Mouse (Mus musculus) heart, embryonic 15.5 days (tissue): ENCODE measurements at regions not wholly inside any gene's neighbourhood (a gene's known extent, or its start where the extent isn't known, plus 50 kb on each side); places are given as distances from the start of the nearest gene placed in this dataset.
A peak's percentile ranks its signal among the peaks of the same experiment; 100 is the strongest.

ENCODE experiments used
- ATAC-seq: fragments of 200-750 bp; cut with Nextera tagmentation; replicated peaks from 2 replicates; pipeline ENCODE4 v1.8.0; 2017; ENCODE audit warnings: low read depth, moderate TSS enrichment; ENCODE audit not compliant: insufficient number of reproducible peaks, insufficient read depth, low FRiP score
- H3K27ac ChIP-seq: fragments of 300-500 bp; sonication (generic); 2 replicates; pipeline ENCODE4 v1.5.1; 2015; ENCODE audit warnings: mild to moderate bottlenecking, inconsistent platforms
- H3K27me3 ChIP-seq: fragments of 300-500 bp; sonication (generic); 2 replicates; pipeline ENCODE4 v1.6.1; 2015; ENCODE audit warnings: inconsistent platforms
- H3K36me3 ChIP-seq: fragments of 300-500 bp; sonication (generic); 2 replicates; pipeline ENCODE4 v1.6.1; 2015; ENCODE audit warnings: mild to moderate bottlenecking, inconsistent platforms
- H3K4me1 ChIP-seq: fragments of 300-500 bp; sonication (generic); replicated peaks from 2 replicates; pipeline ENCODE4 v1.6.1; 2015; ENCODE audit warnings: inconsistent platforms
- H3K4me2 ChIP-seq: fragments of 300-500 bp; sonication (generic); 2 replicates; pipeline ENCODE4 v1.6.1; 2015; ENCODE audit warnings: inconsistent platforms, mild to moderate bottlenecking, moderate library complexity
- H3K4me3 ChIP-seq: fragments of 300-500 bp; sonication (generic); 2 replicates; pipeline ENCODE4 v1.5.1; 2015; ENCODE audit warnings: mild to moderate bottlenecking, inconsistent platforms
- H3K9ac ChIP-seq: fragments of 300-500 bp; sonication (generic); 2 replicates; pipeline ENCODE4 v1.6.1; 2015; ENCODE audit warnings: mild to moderate bottlenecking, inconsistent platforms
- H3K9me3 ChIP-seq: fragments of 300-500 bp; sonication (generic); replicated peaks from 2 replicates; pipeline ENCODE4 v1.6.1; 2016; ENCODE audit warnings: inconsistent platforms
- WGBS: fragments of 180-500 bp; shearing (Covaris S2); methylation state at CpG from one replicate; pipeline ENCODE4 v1.1.7; 2015; ENCODE audit warnings: mixed read lengths; 5-methylcytosine and 5-hydroxymethylcytosine counted together

GRCm38 (mm10) chr14:76864664-76865063 lies 171.9 kb upstream of the Ccdc122 start:
- Histone ChIP-seq H3K4me3 (no peak overlapping the region), H3K27ac (no peak overlapping the region), H3K27me3 (no peaks in the 10 kb centered on the region), H3K4me1 (no peaks in the 10 kb centered on the region), H3K9me3 (no peaks in the 10 kb centered on the region), H3K9ac (no peak overlapping the region), H3K36me3 (no peaks in the 10 kb centered on the region), H3K4me2 (no peak overlapping the region)
- WGBS: 61% methylated on average over 4 of the region's 4 CpGs
- no peak for ATAC-seq

- ATAC-seq: no peak
- no peak overlapping the region for H3K27ac ChIP-seq
- no peaks in the 10 kb centered on the region for H3K27me3 ChIP-seq
- no peaks in the 10 kb centered on the region for H3K9me3 ChIP-seq
- H3K36me3 ChIP-seq: no peaks in the 10 kb centered on the region
- no peak overlapping the region for H3K9ac ChIP-seq
- H3K4me2 ChIP-seq: no peak overlapping the region
- H3K4me1 ChIP-seq: no peaks in the 10 kb centered on the region
- H3K4me3 ChIP-seq: no peak overlapping the region
- WGBS: 78% methylated on average over 13 of the region's 13 CpGs
Measured at GRCm38 (mm10) chr14:76863035-76863706, 173.4 kb upstream of the Ccdc122 start.

DNA sequence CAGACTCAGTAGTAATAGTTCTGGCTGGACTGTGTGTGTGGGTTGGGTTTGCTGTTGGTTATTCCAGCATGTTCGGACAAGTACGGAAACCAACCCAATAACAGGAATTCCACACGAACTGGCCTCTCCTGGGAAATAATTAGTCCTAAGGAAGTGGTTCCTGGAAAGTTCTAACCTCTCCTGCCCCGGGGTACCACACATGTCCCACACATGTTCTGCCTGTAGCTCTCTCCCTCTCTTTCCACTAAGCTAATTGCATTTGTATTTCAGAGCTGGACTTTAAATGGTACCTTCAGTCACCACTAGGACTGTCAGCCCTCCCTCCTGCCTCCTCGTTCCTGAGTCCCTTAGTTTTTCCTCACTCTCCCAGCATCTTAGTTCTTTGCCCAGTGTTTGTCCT lies 178.2 kb upstream of the Ccdc122 start:
- 75% methylated on average over 5 of the region's 5 CpGs for WGBS
- ATAC-seq: no peak
- peaks cover 9% of the 10 kb centered on the region; the same call in 1 of the 2 replicates for H3K4me1 ChIP-seq

GRCm38 (mm10) chr14:76857196-76857773 lies 179.3 kb upstream of the Ccdc122 start:
- WGBS: 44% methylated on average over 10 of the region's 10 CpGs
- Histone ChIP-seq H3K36me3 (no peaks in the 10 kb centered on the region), H3K9ac (no peak overlapping the region), H3K27ac (no peak overlapping the region), H3K4me3 (no peak overlapping the region), H3K4me1 (peaks cover 9% of the 10 kb centered on the region; the same call in 1 of the 2 replicates), H3K9me3 (no peaks in the 10 kb centered on the region), H3K4me2 (no peak overlapping the region), H3K27me3 (no peaks in the 10 kb centered on the region)
- ATAC-seq: no peak

More for the DNA sequence above, 178.2 kb upstream of the Ccdc122 start:
- H3K9ac ChIP-seq: no peak overlapping the region
- no peak overlapping the region for H3K27ac ChIP-seq
- H3K4me2 ChIP-seq: no peak overlapping the region
- H3K27me3 ChIP-seq: no peaks in the 10 kb centered on the region
- no peaks in the 10 kb centered on the region for H3K36me3 ChIP-seq
- no peaks in the 10 kb centered on the region for H3K9me3 ChIP-seq
- H3K4me3 ChIP-seq: no peak overlapping the region

GRCm38 (mm10) chr14:76856591-76856990 lies 180.0 kb upstream of the Ccdc122 start:
- peak overlapping the region; percentile 43 for H3K4me2 ChIP-seq
- no peak overlapping the region for H3K4me3 ChIP-seq
- no peak overlapping the region for H3K27ac ChIP-seq
- 8% methylated on average over 8 of the region's 8 CpGs for WGBS
- H3K9me3 ChIP-seq: no peaks in the 10 kb centered on the region
- H3K4me1 ChIP-seq: peaks cover 13% of the 10 kb centered on the region
- H3K36me3 ChIP-seq: no peaks in the 10 kb centered on the region
- H3K27me3 ChIP-seq: no peaks in the 10 kb centered on the region
- no peak overlapping the region for H3K9ac ChIP-seq
- ATAC-seq: no peak

DNA sequence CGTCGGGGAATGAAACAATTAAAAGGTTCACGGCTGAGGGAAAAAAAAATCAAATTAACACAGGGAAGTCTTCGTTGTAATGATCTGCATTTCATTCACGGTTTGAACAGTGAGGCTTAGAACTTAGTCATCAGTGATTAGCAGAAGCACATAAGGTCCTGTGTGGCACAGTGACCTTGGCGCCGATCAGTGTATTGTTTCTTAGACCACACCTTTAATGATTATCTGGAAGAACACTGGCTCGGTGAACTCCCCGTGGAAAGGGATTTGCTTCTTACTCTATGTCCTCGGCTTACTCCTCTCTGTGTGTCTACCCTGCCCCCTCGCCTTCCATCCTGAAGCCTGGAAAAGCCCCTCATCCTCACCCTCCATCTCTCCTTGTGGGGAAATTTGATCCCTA lies 181.6 kb upstream of the Ccdc122 start:
- Histone ChIP-seq H3K4me3 (no peak overlapping the region), H3K4me1 (peaks cover 21% of the 10 kb centered on the region), H3K9me3 (no peaks in the 10 kb centered on the region), H3K27me3 (no peaks in the 10 kb centered on the region), H3K4me2 (no peak overlapping the region), H3K27ac (no peak overlapping the region), H3K9ac (no peak overlapping the region), H3K36me3 (no peaks in the 10 kb centered on the region)
- ATAC-seq: no peak
- WGBS: 77% methylated on average over 11 of the region's 11 CpGs

DNA sequence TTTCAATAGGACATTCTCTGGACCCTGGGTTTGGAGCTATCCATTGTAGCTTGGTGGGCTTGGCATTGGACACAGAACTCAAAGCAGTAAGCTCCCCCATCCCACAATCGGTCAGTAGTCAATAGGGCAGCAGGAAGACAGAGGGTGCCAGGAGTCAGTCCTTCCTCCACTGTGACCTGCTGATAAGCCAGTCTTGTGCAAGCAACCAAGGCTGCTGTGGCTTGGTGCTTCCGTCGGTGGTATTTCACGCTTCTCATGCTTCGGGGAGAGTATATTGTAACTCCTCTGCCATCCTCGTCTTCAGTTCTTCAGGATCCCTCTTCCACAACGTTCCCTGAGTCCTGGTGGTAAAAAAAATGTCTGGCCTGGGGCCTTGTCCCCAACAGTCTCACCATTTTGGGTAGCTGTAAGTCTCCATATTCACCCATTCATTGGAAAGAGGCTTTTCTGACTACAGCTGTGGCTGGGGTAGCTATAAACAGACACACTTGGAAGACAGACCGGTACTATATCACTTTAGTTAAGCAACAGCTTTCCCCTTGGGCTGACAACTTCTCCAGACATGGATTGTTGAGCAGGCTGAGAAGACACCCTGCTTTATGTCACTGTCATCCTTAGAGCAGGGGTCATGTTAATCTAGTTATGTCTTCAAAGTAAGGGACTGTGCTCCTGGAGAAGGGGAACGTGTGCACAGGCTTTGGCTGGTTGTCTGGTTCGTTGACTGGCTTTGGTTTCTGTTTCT lies 184.9 kb upstream of the Ccdc122 start:
- no peaks in the 10 kb centered on the region for H3K36me3 ChIP-seq
- 35% methylated on average over 10 of the region's 10 CpGs for WGBS
- no peak for ATAC-seq
- no peak overlapping the region for H3K9ac ChIP-seq
- no peak overlapping the region for H3K27ac ChIP-seq
- peaks cover 26% of the 10 kb centered on the region for H3K4me1 ChIP-seq
- no peak overlapping the region for H3K4me3 ChIP-seq
- H3K27me3 ChIP-seq: no peaks in the 10 kb centered on the region
- H3K9me3 ChIP-seq: no peaks in the 10 kb centered on the region
- H3K4me2 ChIP-seq: no peak overlapping the region

DNA sequence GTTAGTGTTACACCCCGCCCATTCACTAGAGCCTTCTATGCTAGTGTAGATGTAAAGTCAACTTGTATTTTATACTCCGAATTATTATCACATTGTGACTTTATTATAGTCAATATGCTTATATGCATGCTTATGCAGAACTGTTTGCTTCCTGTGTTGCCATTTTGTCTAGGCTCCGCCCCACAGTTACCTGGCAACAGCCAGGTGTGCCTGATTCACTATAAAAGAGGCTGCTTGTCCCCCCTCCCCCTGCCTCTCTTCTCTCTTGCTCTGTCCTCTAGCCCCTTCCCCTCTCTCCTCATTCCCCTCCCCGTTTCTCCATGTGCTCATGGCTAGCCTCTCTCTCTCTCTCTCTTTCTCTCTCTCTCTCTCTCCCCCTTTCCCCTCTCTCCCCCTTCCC lies 185.9 kb upstream of the Ccdc122 start:
- Histone ChIP-seq H3K9ac (no peak overlapping the region), H3K4me2 (no peak overlapping the region), H3K4me3 (no peak overlapping the region), H3K27ac (no peak overlapping the region), H3K36me3 (no peaks in the 10 kb centered on the region), H3K9me3 (no peaks in the 10 kb centered on the region), H3K27me3 (no peaks in the 10 kb centered on the region), H3K4me1 (peaks cover 20% of the 10 kb centered on the region)
- 90% methylated on average over 4 of the region's 4 CpGs for WGBS
- no peak for ATAC-seq

- Histone ChIP-seq H3K9ac (no peak overlapping the region), H3K9me3 (no peaks in the 10 kb centered on the region), H3K36me3 (no peaks in the 10 kb centered on the region), H3K4me3 (no peak overlapping the region), H3K27ac (no peak overlapping the region), H3K4me2 (peak overlapping the region; percentile 21; the same call in 1 of the 2 replicates), H3K4me1 (peaks cover 20% of the 10 kb centered on the region), H3K27me3 (no peaks in the 10 kb centered on the region)
- no peak for ATAC-seq
- WGBS: 42% methylated on average over 13 of the region's 13 CpGs
Measured at GRCm38 (mm10) chr14:76850051-76850450, 186.5 kb upstream of the Ccdc122 start.

DNA sequence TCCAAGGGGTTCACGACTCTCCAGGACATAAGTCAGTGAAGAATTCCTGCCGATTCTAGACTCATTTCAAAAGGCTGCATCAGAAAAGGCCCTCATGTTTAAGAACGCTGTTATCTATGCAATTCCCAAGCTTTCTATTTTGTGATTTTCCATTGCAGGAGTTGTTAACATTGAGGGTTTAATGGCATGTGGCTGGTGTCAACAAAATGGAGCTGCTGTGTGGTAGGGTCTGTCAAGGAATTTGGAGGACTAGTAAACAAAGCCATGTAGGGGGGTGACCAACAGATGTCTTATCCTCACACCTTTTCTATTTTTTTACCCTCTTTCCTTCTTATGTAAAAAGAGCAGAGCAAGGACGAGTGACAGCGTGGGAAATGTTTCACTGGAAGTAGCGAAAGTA lies 186.9 kb upstream of the Ccdc122 start:
- Histone ChIP-seq H3K9me3 (no peaks in the 10 kb centered on the region), H3K27me3 (no peaks in the 10 kb centered on the region), H3K4me1 (peaks cover 20% of the 10 kb centered on the region), H3K4me3 (no peak overlapping the region), H3K36me3 (no peaks in the 10 kb centered on the region), H3K9ac (no peak overlapping the region), H3K27ac (no peak overlapping the region), H3K4me2 (peak overlapping the region; percentile 21; the same call in 1 of the 2 replicates)
- ATAC-seq: no peak
- 62% methylated on average over 6 of the region's 6 CpGs for WGBS

- Histone ChIP-seq H3K4me3 (no peak overlapping the region), H3K27ac (no peak overlapping the region), H3K4me1 (peaks cover 20% of the 10 kb centered on the region), H3K27me3 (no peaks in the 10 kb centered on the region), H3K36me3 (no peaks in the 10 kb centered on the region), H3K9ac (no peak overlapping the region), H3K4me2 (no peak overlapping the region), H3K9me3 (no peaks in the 10 kb centered on the region)
- 58% methylated on average over 3 of the region's 3 CpGs for WGBS
- no peak for ATAC-seq
Measured at GRCm38 (mm10) chr14:76849071-76849470, 187.5 kb upstream of the Ccdc122 start.
